Mouse (Mus musculus): ENCODE results near the gene Slit3.
A peak's percentile ranks its signal among the peaks of the same experiment; 100 is the strongest.

The Slit3 gene

GRCm38 (mm10) chr11:35361071-35361470 is 240.0 kb downstream of the Slit3 start:
- no peak for DNase-seq

DNA sequence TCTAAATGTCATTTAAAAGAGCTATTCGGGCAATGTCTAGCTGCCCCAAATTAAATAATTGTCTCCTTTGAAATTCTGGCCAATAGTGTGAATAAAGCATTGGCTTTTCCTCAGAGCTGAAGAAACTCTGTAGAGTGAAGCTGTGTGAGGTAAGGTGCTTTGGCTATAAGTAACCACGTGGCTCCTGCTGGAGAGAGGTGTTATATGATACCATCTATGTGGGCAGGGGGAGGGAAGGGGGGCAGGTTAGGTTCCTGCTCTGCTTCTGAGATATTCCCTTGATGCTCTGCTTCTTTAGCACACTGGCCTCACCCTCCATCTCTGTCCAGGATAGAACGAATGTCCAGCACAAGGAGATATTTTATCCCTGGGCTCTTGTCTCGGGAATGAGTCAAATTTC is 242.0 kb downstream of the Slit3 start:
- no peak for DNase-seq

- DNase-seq, result no peak
These were observed 243.4 kb downstream of the Slit3 start for GRCm38 (mm10) chr11:35364469-35364868.

GRCm38 (mm10) chr11:35365510-35365931 is 244.5 kb downstream of the Slit3 start:
- DNase-seq, result no peak

DNA sequence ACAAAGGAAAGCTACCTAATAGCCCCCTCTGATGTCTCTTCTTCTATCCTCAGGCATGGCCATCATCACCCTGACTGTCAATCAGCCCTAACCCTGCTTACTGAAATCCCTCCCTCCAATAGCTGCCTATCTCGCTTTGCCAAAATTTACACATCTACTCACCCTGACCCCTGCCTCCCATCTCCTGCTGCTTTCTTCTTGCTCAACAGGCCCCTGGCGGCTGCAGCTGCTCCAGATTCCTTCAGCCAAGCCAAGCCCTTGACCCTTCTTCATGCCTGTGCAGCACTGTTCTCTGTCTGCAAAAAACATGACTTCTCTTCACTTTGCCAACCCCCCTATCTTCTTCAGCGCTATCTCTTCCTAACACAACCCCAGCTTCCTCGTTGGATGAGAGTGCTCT is 245.6 kb downstream of the Slit3 start:
- DNase-seq, result peak; percentile 59

GRCm38 (mm10) chr11:35367248-35367647 is 246.2 kb downstream of the Slit3 start:
- peak; percentile 7 for DNase-seq

- no peak for DNase-seq
These were observed 248.9 kb downstream of the Slit3 start for GRCm38 (mm10) chr11:35369964-35370363.

GRCm38 (mm10) chr11:35370705-35371104 is 249.7 kb downstream of the Slit3 start:
- DNase-seq, result peak; percentile 2

- no peak for DNase-seq
These were observed 251.4 kb downstream of the Slit3 start for GRCm38 (mm10) chr11:35372410-35372809.

- no peak for DNase-seq
These were observed 254.0 kb downstream of the Slit3 start for GRCm38 (mm10) chr11:35375072-35375471.

GRCm38 (mm10) chr11:35378802-35379201 is 257.8 kb downstream of the Slit3 start:
- DNase-seq, result no peak

DNA sequence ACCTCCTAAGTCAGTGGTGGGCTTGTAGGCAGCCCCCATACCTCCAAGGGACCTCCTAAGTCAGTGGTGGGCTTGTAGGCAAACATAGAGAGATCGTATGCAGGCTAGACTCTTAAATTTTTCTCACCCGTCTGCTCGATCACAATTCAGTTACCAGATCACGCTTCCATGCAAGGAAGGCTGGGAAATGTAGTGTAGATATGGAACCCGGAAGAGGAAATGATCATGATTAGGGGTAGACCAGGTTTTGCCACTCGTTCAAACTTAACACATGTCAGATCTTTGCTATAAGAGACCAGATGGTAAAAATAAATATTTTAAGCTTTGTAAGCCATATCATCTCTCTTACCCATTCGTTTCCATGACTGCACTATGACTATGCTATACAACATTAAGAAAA is 258.4 kb downstream of the Slit3 start:
- DNase-seq, result no peak

GRCm38 (mm10) chr11:35380766-35381165 is 259.7 kb downstream of the Slit3 start:
- DNase-seq, result no peak

GRCm38 (mm10) chr11:35385444-35385843 is 264.4 kb downstream of the Slit3 start:
- no peak for DNase-seq

GRCm38 (mm10) chr11:35387826-35388225 is 266.8 kb downstream of the Slit3 start:
- DNase-seq, result no peak

GRCm38 (mm10) chr11:35388471-35388870 is 267.4 kb downstream of the Slit3 start:
- DNase-seq, result no peak

DNA sequence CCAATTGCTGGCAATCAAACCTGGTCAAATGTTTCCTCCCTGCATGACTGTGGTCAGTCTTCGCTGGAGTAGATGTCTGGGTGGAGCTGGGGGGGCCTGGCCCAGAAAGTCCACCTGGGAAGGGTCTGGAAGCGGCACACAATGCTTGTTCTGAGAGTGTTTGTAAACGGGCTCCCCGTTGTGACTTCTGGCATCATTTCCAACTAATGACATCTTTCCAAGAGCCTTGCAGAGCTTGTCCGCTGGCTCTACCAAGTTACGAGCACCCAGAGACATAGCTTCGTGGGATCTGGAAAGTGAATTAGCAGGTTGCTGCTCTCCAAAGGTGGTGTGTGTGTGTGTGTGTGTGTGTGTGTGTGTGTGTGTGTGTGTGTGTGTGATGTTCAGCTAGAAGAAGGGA is 268.3 kb downstream of the Slit3 start:
- DNase-seq, result no peak

GRCm38 (mm10) chr11:35389780-35390435 is 268.9 kb downstream of the Slit3 start:
- DNase-seq, result no peak

DNA sequence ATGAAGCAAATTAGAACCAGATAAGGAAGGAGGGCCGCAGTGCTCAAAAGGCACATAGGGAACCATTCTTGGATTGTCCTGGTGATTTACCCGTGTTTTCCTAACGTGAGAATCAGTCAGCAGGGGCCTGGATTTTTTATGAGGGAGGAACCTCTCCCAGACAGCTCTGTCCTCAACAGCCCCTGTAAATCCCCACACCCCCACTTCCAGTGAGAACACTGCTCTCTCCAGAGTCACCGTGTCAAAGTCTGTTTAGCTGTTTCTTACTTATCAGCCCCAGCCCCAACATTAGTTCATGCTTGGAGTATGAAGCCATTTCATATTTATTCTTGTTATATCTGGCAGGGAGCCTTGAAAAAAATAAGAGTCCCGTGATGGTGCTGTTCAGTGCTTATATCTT is 272.8 kb downstream of the Slit3 start:
- DNase-seq, result no peak

DNA sequence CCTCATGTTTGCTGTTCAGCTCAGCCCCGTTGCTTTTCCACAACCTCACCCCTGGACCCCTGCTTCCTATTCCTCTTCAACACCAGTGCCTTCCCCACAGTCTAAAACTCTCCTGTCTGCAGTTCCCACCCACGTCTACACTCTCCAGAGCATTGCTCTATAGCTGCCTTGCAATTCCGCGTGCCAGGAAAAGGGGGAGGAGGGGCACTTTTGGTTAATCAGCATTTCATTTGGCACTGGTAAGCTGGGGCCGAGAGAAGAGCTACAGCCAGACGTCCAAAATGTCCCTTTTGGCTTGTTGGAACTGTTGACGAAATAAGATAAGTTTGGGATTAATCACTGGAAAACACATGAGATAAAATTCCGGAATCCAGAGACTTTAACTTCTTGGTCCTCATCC is 274.4 kb downstream of the Slit3 start:
- DNase-seq, result peak; percentile 51

- DNase-seq, result no peak
These were observed 277.3 kb downstream of the Slit3 start for GRCm38 (mm10) chr11:35398353-35398752.

- DNase-seq, result no peak
These were observed 282.5 kb downstream of the Slit3 start for GRCm38 (mm10) chr11:35403516-35403915.

DNA sequence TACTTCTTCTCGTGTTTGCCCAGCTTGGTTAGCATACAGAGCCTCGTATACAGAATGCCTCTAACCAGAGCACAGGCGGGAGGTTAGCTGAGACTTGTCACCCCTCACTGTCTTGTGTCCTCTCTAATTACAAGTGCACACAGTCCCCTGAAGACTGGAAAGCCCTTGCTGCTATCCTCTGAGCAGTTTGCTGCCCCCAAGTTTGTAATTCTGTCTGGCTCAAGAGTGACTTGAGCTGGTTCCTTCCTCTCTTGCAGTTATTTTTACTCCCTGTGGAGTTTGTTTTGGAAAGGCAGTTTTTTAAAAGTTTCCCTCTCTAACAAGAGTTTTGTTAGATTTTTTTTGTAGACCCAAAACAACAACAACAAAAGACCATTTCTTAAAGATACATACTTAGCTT is 285.0 kb downstream of the Slit3 start:
- DNase-seq, result no peak

GRCm38 (mm10) chr11:35406522-35406921 is 285.5 kb downstream of the Slit3 start:
- DNase-seq, result peak; percentile 24
